Mouse (Mus musculus) lung, postnatal 0 days (tissue): ENCODE data around the gene Mip. TPM values are rescaled to one million over a fixed set of nuclear protein-coding genes. Genes with fewer than 3 reads are reported as not detected.

Source experiments
- ATAC-seq: fragments of 200-750 bp; cut with Nextera tagmentation; 2 replicates; pipeline ENCODE4 v1.8.0; 2017; ENCODE audit warnings: moderate library complexity
- DNase-seq: peaks from one replicate; pipeline ENCODE4 v3.0.0-alpha.2; 2016; ENCODE audit warnings: low spot score
- H3K27ac ChIP-seq: fragments of 300-500 bp; sonication (generic); 2 replicates; pipeline ENCODE4 v1.5.1; 2014; ENCODE audit warnings: antibody characterized with exemption, mild to moderate bottlenecking, low read length, mixed read lengths
- H3K27me3 ChIP-seq: fragments of 300-500 bp; sonication (generic); replicated peaks from 2 replicates; pipeline ENCODE4 v1.6.1; 2014; ENCODE audit warnings: low read length, mixed read lengths; ENCODE audit not compliant: insufficient read depth
- H3K36me3 ChIP-seq: fragments of 300-500 bp; sonication (generic); 2 replicates; pipeline ENCODE4 v1.6.1; 2014; ENCODE audit warnings: low read length, mixed read lengths; ENCODE audit not compliant: insufficient read depth
- H3K4me1 ChIP-seq: fragments of 300-500 bp; sonication (generic); 2 replicates; pipeline ENCODE4 v1.6.1; 2014; ENCODE audit warnings: antibody characterized with exemption, low read depth, low read length, mixed read lengths; ENCODE audit not compliant: insufficient read depth
- H3K4me2 ChIP-seq: fragments of 300-500 bp; sonication (generic); replicated peaks from 2 replicates; pipeline ENCODE4 v1.6.1; 2014; ENCODE audit warnings: low read depth, mild to moderate bottlenecking, low read length, moderate library complexity, mixed read lengths
- H3K4me3 ChIP-seq: fragments of 300-500 bp; sonication (generic); 2 replicates; pipeline ENCODE4 v1.5.1; 2014; ENCODE audit warnings: low read depth, low read length
- H3K9ac ChIP-seq: fragments of 300-500 bp; sonication (generic); replicated peaks from 2 replicates; pipeline ENCODE4 v1.6.1; 2014; ENCODE audit warnings: low read depth, mild to moderate bottlenecking
- H3K9me3 ChIP-seq: fragments of 300-500 bp; sonication (generic); 2 replicates; pipeline ENCODE4 v1.6.1; 2016; ENCODE audit warnings: low read length, mixed read lengths
- CTCF ChIP-seq: IDR thresholded peaks from 2 replicates; pipeline ENCODE4 v1.5.1; 2016; ENCODE audit warnings: antibody characterized with exemption, mild to moderate bottlenecking
- EP300 ChIP-seq: IDR thresholded peaks from 2 replicates; pipeline ENCODE4 v1.6.1; 2016; ENCODE audit warnings: antibody characterized with exemption, mild to moderate bottlenecking, control low read depth
- WGBS: fragments of 180-500 bp; shearing (Covaris S2); extraction: QIAGEN DNeasy Blood & Tissue Kit; methylation state at CpG from one replicate; pipeline ENCODE4 v1.1.7; 2014; 5-methylcytosine and 5-hydroxymethylcytosine counted together
- polyA plus RNA-seq: library from polyadenylated mRNA; unstranded; fragments of >200 nt; fragmentation: Nextera tagmentation; extraction: Ambion mirVana; gene quantifications from 2 replicates; pipeline ENCODE4 v1.2.1, GENCODE M21; 2015

Gene Mip
- polyA plus RNA-seq, 1 experiment from 2014 or later, result not detected

DNA sequence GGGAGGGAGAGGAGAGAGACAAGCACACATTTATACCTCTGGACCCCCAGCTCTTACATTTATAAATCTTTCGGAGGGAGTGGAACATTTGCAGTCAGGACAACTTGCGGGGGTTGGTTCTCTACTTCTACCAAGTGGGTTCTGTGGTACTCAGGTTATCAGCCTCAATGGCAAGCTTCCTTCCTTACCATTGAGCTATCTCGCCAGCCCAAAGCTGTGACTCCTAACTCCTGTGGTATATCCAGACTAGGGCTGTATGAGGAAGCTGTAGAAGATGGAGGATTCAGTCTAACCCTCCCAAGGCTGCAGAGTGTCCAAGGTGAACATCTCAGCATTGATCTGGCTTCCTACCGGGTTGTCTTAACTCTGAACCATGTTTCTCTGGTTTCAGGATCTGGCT is 13.5 kb downstream of the Mip start:
- Histone ChIP-seq H3K9me3 (no peaks in the 10 kb centered on the region), H3K4me2 (no peak overlapping the region), H3K4me3 (no peak overlapping the region), H3K27ac (no peak overlapping the region), H3K36me3 (no peaks in the 10 kb centered on the region), H3K9ac (no peak overlapping the region), H3K27me3 (no peaks in the 10 kb centered on the region), H3K4me1 (no peaks in the 10 kb centered on the region)
- ATAC-seq, result no peak
- no peak for TF ChIP-seq EP300
- no peak for TF ChIP-seq CTCF
- WGBS, result 87% methylated on average over 4 of the region's 4 CpGs
- DNase-seq, result no peak

DNA sequence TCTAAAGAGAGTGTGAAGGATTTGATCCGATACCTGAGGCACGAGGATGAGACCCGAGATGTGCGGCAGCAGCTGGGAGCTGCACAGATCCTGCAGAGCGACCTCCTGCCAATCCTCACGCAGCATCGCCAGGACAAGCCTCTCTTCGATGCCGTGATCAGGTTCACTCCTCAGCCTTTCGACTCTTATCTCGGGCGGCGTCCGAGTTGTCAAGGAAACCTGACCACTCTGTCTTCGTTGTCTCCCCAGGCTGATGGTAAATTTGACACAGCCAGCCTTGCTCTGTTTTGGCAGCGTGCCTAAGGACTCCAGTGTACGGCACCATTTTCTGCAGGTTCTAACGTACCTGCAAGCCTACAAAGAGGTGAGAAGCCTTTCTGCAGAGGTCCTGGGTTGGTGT is 14.5 kb downstream of the Mip start:
- DNase-seq (no peak), ATAC-seq (no peak)
- H3K4me3 ChIP-seq, result no peak overlapping the region
- H3K27me3 ChIP-seq, result no peaks in the 10 kb centered on the region
- WGBS, result 76% methylated on average over 18 of the region's 18 CpGs
- H3K36me3 ChIP-seq, result no peaks in the 10 kb centered on the region
- no peak overlapping the region for H3K27ac ChIP-seq
- H3K9me3 ChIP-seq, result no peaks in the 10 kb centered on the region
- H3K4me1 ChIP-seq, result no peaks in the 10 kb centered on the region
- TF ChIP-seq EP300, result no peak
- TF ChIP-seq CTCF, result no peak
- no peak overlapping the region for H3K4me2 ChIP-seq
- no peak overlapping the region for H3K9ac ChIP-seq

GRCm38 (mm10) chr10:128243252-128243651 is 17.6 kb downstream of the Mip start:
- Histone ChIP-seq H3K9ac (no peak overlapping the region), H3K4me2 (no peak overlapping the region), H3K4me1 (no peaks in the 10 kb centered on the region), H3K27me3 (no peaks in the 10 kb centered on the region), H3K27ac (no peak overlapping the region), H3K4me3 (no peak overlapping the region), H3K36me3 (no peaks in the 10 kb centered on the region), H3K9me3 (no peaks in the 10 kb centered on the region)
- TF ChIP-seq EP300 (no peak), CTCF (no peak)
- 86% methylated on average over 8 of the region's 8 CpGs for WGBS
- DNase-seq (no peak), ATAC-seq (no peak)

DNA sequence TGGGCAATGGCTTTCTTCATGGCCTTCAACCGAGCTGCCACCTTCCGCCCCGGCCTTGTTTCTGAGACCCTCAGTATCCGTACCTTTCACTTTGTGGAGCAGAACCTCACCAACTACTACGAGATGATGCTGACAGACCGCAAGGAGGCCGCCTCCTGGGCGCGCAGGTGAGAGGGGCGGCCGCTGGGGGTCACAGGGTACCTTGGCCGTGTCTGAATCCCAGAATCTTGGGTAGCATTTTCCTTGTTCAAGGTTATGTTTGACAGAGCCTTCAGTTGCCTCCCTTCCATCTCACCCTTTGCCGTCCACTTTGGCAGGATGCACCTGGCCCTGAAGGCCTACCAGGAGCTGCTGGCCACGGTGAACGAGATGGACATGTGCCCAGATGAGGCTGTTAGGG is 18.5 kb downstream of the Mip start:
- no peaks in the 10 kb centered on the region for H3K4me1 ChIP-seq
- H3K4me3 ChIP-seq, result no peak overlapping the region
- 91% methylated on average over 15 of the region's 15 CpGs for WGBS
- no peak for TF ChIP-seq CTCF
- no peak for TF ChIP-seq EP300
- H3K4me2 ChIP-seq, result no peak overlapping the region
- H3K27ac ChIP-seq, result no peak overlapping the region
- H3K27me3 ChIP-seq, result no peaks in the 10 kb centered on the region
- DNase-seq (no peak), ATAC-seq (no peak)
- H3K9me3 ChIP-seq, result no peaks in the 10 kb centered on the region
- no peak overlapping the region for H3K9ac ChIP-seq
- no peaks in the 10 kb centered on the region for H3K36me3 ChIP-seq

- peak; percentile 76 for DNase-seq
- peak overlapping the region; percentile 47 for H3K4me2 ChIP-seq
- ATAC-seq, result peak; percentile 89
These were observed 21.5 kb downstream of the Mip start for GRCm38 (mm10) chr10:128247020-128247732.

GRCm38 (mm10) chr10:128250565-128250964 is 24.9 kb downstream of the Mip start:
- no peak overlapping the region for H3K9ac ChIP-seq
- H3K4me2 ChIP-seq, result no peak overlapping the region
- ATAC-seq, result no peak
- no peaks in the 10 kb centered on the region for H3K9me3 ChIP-seq
- TF ChIP-seq EP300 (no peak), CTCF (no peak)
- H3K4me3 ChIP-seq, result no peak overlapping the region
- no peak for DNase-seq
- H3K36me3 ChIP-seq, result peaks cover 6% of the 10 kb centered on the region
- no peaks in the 10 kb centered on the region for H3K27me3 ChIP-seq
- no peaks in the 10 kb centered on the region for H3K4me1 ChIP-seq
- H3K27ac ChIP-seq, result no peak overlapping the region
- 90% methylated on average over 13 of the region's 13 CpGs for WGBS

More at GRCm38 (mm10) chr10:128247020-128247732, 21.5 kb downstream of the Mip start:
- Histone ChIP-seq H3K9ac (no peak overlapping the region), H3K9me3 (no peaks in the 10 kb centered on the region), H3K27me3 (no peaks in the 10 kb centered on the region), H3K27ac (peak overlapping the region; percentile 82), H3K4me1 (no peaks in the 10 kb centered on the region), H3K4me3 (peak overlapping the region; percentile 26), H3K36me3 (peaks cover 6% of the 10 kb centered on the region)
- TF ChIP-seq EP300, result peak; percentile 76
- no peak for TF ChIP-seq CTCF
- WGBS, result 73% methylated on average over 17 of the region's 17 CpGs
